Mouse (Mus musculus) frontal cortex, adult 2 months (tissue): ENCODE measurements around the gene Exd2. TPM values are rescaled to one million over a fixed set of nuclear protein-coding genes. Genes with fewer than 3 reads are reported as not detected.
A peak's percentile ranks its signal among the peaks of the same experiment; 100 is the strongest.

Source experiments
- DNase-seq, 2 experiments: peaks; one replicate each; pipeline ENCODE4 v3.0.0; 2022; ENCODE audit warnings: low spot score in 1 of 2; ENCODE audit errors: extremely low spot score in 1 of 2
- polyA plus RNA-seq: library from polyadenylated mRNA; depleted of rRNA; stranded (reverse); fragments of >200 nt; gene quantifications from 2 replicates; pipeline ENCODE4 v1.2.3, GENCODE M21; 2012

Exd2 gene
- polyA plus RNA-seq, 1 experiment: 129 TPM

- no peak for DNase-seq
Measured at GRCm38 (mm10) chr12:80493311-80493710, 30.4 kb downstream of the Exd2 start.

GRCm38 (mm10) chr12:80495691-80496090 is 32.8 kb downstream of the Exd2 start:
- no peak for DNase-seq

GRCm38 (mm10) chr12:80498356-80498755 is 35.5 kb downstream of the Exd2 start:
- DNase-seq: peak in 1 of 2 experiments; percentile 31

DNA sequence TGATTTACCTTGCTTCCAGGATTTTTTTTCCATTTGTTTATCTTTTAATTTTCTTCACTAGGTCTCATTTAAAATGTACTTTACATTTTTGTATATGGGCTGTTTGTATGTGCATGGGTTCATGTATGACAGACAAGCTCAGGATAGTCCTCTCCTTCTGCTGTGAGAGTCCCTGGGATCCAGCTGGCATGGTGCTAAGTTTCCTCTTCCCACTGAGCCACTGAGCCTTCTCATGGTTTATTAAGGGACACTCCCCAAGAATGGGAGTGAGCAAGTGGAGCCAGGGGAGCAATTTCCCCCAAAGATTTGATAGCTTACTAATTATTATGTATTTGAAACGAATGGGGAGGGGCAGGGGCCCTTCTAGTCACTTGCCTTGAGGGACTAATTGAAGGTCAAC is 37.6 kb downstream of the Exd2 start:
- no peak for DNase-seq

DNA sequence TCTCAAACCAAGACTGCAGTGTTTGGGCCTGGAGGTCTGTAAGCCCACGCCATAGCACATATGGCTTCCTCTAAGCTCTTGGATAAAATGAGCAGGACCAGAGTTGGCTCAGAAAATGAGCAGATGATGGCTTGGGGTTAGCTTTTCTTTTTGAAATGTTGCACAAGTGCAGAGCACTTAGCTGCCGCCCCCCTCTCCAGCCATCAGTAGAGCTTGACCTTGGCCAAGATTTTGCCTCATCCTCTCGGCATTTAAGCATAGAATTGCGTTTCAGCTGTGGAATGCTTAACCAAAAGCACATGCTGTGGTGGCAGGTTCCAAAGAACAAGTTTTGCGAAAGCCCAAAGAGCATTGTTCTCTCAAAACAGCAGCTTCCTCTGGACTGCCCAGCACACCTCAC is 41.8 kb downstream of the Exd2 start:
- no peak for DNase-seq

GRCm38 (mm10) chr12:80507041-80507745 is 44.3 kb downstream of the Exd2 start:
- no peak for DNase-seq

- DNase-seq: no peak
Measured at GRCm38 (mm10) chr12:80517977-80518376, 55.1 kb downstream of the Exd2 start, which contains the start of gene Galnt16. TSS of gene Galnt16 (plus strand) at chr12:80518277.

DNA sequence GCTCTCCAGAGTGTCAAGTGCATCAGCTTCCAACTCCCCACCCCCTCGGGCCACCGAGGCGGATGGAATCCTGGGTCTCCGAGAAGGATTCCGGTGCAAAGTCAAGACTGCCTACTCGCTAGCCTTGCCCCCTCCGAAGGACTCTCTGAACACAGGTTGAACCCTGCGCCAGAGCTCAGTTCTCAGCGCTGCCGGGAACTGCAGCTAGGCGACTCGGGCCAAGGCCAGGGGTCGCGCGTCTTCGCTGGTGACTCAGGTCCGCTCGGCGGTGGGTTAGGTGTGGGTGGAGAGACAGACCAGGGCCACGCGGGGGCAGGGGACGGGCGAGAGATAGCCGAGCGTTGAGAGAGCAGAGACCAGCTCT is 55.5 kb downstream of the Exd2 start:
- no peak for DNase-seq

GRCm38 (mm10) chr12:80518757-80519620 is 56.1 kb downstream of the Exd2 start:
- DNase-seq: peak in 1 of 2 experiments; percentile 61

DNA sequence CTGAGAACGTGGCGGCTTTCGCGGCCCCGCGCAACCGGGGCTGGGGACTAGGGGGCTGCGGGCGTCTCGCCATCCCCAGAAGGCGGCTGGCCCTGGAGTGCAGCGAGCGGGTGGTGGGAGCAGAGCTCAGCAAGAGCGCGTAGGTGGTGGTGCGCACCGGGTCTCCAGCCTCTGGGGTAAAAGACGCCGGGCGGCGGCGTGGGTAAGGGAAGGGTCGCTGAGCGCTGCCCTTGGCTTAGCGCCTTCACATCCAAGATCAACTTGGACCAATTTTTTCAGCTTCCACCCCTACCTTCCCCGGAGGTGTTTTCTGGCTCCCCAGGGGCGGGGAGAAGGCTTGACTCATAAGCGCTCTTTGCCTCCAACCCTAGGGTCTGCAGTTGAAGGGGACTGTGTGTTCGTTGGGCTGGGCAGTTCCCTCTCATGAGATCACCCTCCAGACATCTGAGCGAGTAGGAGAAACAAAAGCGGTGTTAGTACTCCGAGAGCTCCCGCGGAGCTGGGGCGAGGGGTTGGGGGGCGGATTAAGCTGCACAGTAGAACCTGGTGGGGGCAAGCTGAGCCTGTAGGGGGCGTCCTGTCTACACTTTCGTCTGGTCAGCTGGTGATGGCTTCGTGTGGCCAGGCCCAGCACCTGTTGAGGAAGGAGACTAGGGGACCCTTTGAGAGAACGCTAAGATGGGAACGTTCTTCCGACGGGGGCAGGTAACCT is 56.9 kb downstream of the Exd2 start:
- peak in 1 of 2 experiments; percentile 80 for DNase-seq

DNA sequence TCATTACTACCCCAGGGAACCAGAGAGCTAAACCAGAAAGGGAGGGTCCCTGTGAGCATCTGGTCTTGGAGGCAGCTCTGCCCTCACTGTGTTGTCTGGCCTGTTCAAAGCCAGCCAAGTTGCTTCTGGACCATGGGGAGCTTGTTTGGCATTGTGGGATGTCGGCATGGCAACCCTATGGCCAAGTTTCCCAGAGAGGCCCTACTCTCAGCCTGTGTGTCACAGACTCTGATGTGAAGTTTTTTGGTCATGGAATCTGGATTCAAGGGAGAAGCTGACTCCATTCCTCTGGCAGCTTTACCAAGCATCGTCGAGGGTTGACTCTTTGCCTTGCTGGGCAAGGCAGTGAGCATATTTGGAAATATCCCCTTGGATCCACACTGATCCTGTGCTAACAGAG is 59.1 kb downstream of the Exd2 start:
- no peak for DNase-seq

- DNase-seq: no peak
Measured at GRCm38 (mm10) chr12:80524276-80524921, 61.5 kb downstream of the Exd2 start.

DNA sequence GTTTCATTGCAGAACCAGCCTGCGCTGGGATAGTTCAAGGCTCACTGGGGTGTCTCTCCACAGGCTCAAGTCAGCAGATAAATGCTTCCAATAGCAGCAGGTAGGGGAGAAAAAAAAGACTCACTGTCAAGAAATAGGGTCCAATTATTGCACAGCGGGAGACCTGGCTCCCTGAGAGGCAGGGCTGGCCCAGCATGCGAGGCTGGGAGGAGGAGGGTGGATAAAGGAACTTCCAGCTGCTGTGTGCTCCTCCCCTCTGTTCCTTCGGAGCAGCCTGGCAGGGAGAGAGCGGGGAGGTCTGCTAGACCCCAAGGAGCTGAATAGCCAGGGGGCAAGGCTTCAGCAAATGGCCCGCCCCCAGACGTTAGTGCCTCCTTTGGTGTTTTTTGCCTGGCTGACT is 62.6 kb downstream of the Exd2 start:
- DNase-seq: no peak

DNA sequence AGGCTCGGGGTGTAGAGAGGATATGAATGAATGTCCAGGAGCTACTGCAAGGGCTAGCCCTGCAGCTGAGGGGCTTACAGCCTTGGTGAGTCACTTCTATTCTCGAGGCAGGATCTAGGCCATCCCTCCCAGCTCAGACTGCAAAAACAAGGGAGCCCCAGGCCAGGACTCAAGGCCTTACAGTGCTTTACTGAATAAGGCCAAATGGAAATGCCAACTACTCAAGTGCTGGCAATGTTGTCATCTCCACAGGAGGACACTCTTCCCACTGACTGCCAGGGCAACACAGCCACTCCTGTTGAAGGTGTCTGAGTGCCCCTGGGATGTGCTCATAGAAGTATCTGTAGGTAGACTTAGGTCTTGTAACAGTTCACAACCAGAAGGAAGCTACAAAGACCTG is 63.6 kb downstream of the Exd2 start:
- DNase-seq: no peak

DNA sequence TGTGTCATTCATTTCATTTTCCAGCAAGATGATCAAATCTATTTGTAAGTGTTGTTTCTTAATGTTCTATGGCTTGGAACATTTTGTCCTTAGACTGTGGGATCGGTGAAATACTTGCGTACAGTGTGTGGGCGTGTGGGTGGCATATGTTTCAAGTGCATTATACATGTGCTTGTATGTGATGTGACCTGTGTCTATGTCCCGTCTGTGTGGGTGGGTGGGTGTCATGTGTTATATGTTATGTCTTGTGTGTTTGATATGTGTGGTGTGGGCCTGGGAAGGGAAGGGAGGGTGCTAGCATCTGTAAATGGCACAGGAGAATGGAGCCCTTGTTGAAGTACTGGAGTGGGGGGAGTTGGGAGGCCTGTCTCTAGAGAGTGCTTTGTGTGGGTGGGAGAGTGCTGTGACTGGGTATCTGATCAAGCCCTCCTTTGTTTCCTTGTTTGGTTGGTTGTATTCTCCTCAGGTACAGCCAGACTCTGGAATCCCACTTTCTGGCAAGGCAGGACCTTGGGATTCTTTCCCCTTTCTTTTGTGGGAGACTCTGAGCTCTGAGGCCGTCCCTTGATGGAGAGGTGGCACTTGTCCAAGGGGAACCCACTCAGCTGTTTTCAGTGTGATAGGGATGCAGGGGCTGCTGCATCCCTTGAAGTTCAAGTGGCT is 65.0 kb downstream of the Exd2 start:
- peak; percentile 44 to 56 for DNase-seq

- DNase-seq: no peak
Measured at GRCm38 (mm10) chr12:80530052-80530451, 67.2 kb downstream of the Exd2 start.

DNA sequence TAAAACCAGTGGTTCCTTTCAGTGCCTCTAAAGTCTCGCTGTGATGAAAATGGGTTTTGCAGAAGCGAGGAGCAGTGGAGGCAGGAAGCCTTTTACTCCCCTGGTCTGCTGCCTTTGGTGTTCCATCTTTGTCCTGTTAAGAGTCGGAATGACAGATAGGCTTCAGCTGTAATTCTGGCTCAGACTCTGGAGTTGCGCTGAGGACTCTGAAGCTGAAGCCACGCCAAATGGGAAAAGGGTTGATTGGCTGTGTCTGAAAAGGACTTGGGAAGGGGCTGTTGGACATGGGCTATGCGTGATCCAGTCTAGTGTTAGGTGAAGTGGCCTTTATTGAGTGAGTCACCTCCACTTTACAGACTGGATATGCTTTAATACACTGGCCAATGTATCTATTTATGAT is 67.7 kb downstream of the Exd2 start:
- no peak for DNase-seq

DNA sequence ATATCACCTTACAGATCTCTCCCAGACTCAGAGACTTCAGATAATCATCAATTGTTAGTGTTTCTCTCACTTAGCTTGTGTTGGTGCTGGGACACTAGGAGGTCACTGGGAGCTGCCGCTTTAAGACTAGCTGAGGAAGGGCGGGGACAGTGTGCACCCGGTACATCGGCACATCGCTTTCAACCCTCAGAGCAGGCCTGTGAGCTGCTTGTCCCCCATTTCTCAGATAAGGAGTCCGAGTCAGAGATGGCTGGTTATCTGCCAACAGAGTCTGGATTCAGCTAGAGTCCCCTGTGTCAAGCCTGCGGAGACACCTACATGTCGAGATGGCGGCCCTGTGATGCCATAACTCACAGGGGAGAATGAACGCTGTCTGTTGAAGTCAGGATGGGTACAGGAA is 68.7 kb downstream of the Exd2 start:
- no peak for DNase-seq

DNA sequence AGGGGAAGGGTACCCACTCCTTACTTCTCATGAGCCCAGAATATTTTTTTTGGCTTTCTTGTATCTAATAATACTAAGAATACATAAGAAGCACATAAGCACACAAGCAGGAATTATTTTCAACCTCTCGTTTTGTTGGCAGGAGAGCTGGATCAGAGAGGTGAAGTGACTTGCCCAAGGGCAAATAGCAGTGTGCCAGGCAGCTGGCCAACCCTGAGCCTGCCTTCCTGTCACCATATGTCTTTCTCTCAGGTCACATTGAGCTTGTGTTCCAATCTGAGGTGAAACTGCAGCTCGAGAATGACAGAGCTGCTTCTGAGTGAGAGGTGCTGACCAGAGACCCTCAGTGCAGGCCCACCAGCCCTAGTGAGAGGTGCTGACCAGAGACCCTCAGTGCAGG is 71.0 kb downstream of the Exd2 start:
- DNase-seq: no peak

- DNase-seq: no peak
Measured at GRCm38 (mm10) chr12:80537313-80537712, 74.4 kb downstream of the Exd2 start.
